Mouse (Mus musculus): ENCODE results near the gene Nudt12. TPM values are rescaled to one million over a fixed set of nuclear protein-coding genes. Genes with fewer than 3 reads are reported as not detected.
A peak's percentile ranks its signal among the peaks of the same experiment; 100 is the strongest.

Nudt12 gene
- total RNA-seq (2021): 1 to 10 TPM; 6.5 to 7.4 TPM

- peak; percentile 54 to 67 for DNase-seq (ENCODE audit: extremely low spot score in 1 of 2, low spot score in 2 of 2)
- intact Hi-C loops (cut with DNase I): no loop called here
Measured at GRCm38 (mm10) chr17:59013091-59013459, at the start of gene Nudt12. Gene Nudt12 (minus strand): TSS chr17:59013372.

- DNase-seq (ENCODE audit: extremely low spot score in 1 of 2, low spot score in 2 of 2): no peak
- intact Hi-C loops (cut with DNase I): no loop called here
Measured at GRCm38 (mm10) chr17:59053306-59053705, 40.1 kb upstream of the Nudt12 start.

GRCm38 (mm10) chr17:59039754-59040153 lies 26.6 kb upstream of the Nudt12 start:
- intact Hi-C loops (cut with DNase I): no loop called here
- DNase-seq (ENCODE audit: extremely low spot score in 1 of 2, low spot score in 2 of 2): peak in 1 of 2 experiments; percentile 16

- DNase-seq (ENCODE audit: extremely low spot score in 1 of 2, low spot score in 2 of 2): no peak
- intact Hi-C loops (cut with DNase I): no loop called here
Measured at GRCm38 (mm10) chr17:59033445-59033844, 20.3 kb upstream of the Nudt12 start.

- DNase-seq (ENCODE audit: extremely low spot score in 1 of 2, low spot score in 2 of 2): no peak
- intact Hi-C loops (cut with DNase I): no loop called here
Measured at GRCm38 (mm10) chr17:59026336-59026735, 13.2 kb upstream of the Nudt12 start.

GRCm38 (mm10) chr17:59024502-59024901 lies 11.3 kb upstream of the Nudt12 start:
- DNase-seq (ENCODE audit: extremely low spot score in 1 of 2, low spot score in 2 of 2): no peak
- intact Hi-C loops (cut with DNase I): no loop called here

- intact Hi-C loops (cut with DNase I): no loop called here
- DNase-seq (ENCODE audit: extremely low spot score in 1 of 2, low spot score in 2 of 2): no peak
Measured at GRCm38 (mm10) chr17:59023971-59024370, 10.8 kb upstream of the Nudt12 start.

- intact Hi-C loops (cut with DNase I): no loop called here
Measured at GRCm38 (mm10) chr17:59018666-59019065, 5.5 kb upstream of the Nudt12 start.

GRCm38 (mm10) chr17:59012421-59013090 lies 616 bp downstream of the Nudt12 start:
- DNase-seq (ENCODE audit: extremely low spot score in 1 of 2, low spot score in 2 of 2): no peak
- intact Hi-C loops (cut with DNase I): no loop called here

More at GRCm38 (mm10) chr17:59018666-59019065, 5.5 kb upstream of the Nudt12 start:
- DNase-seq (ENCODE audit: extremely low spot score in 1 of 2, low spot score in 2 of 2): no peak

GRCm38 (mm10) chr17:59011546-59012307 lies 1.4 kb downstream of the Nudt12 start:
- intact Hi-C loops (cut with DNase I): no loop called here
- DNase-seq (ENCODE audit: extremely low spot score in 1 of 2, low spot score in 2 of 2): no peak

- DNase-seq (ENCODE audit: extremely low spot score in 1 of 2, low spot score in 2 of 2): no peak
Measured at GRCm38 (mm10) chr17:58991275-58991674, 21.9 kb downstream of the Nudt12 start, which contains the start of gene Pdzph1. Gene Pdzph1 (minus strand): TSS chr17:58991375.

GRCm38 (mm10) chr17:58973237-58973636 lies 39.9 kb downstream of the Nudt12 start:
- intact Hi-C loops (cut with DNase I): no loop called here
- no peak for DNase-seq (ENCODE audit: extremely low spot score in 1 of 2, low spot score in 2 of 2)

More at GRCm38 (mm10) chr17:58991275-58991674, 21.9 kb downstream of the Nudt12 start, which contains the start of gene Pdzph1:
- intact Hi-C loops (cut with DNase I): no loop called here

GRCm38 (mm10) chr17:58959905-58960304 lies 53.3 kb downstream of the Nudt12 start:
- DNase-seq (ENCODE audit: extremely low spot score in 1 of 2, low spot score in 2 of 2): peak in 1 of 2 experiments; percentile 25
- intact Hi-C loops (cut with DNase I): no loop called here

- DNase-seq (ENCODE audit: extremely low spot score in 1 of 2, low spot score in 2 of 2): no peak
- intact Hi-C loops (cut with DNase I): no loop called here
Measured at GRCm38 (mm10) chr17:58957055-58957454, 56.1 kb downstream of the Nudt12 start.

Other genes with a start within 250 kb of the Nudt12 start
- gene Pdzph1, start 22.0 kb downstream of the Nudt12 start, total RNA-seq (2021): 1 to 10 TPM; 3.2 to 4.2 TPM